Mouse (Mus musculus) CH12.LX (cell line): ENCODE results near the gene Hoxb5. TPM values are rescaled to one million over a fixed set of nuclear protein-coding genes. Genes with fewer than 3 reads are reported as not detected.

ENCODE experiments used
- DNase-seq: peaks from one replicate; pipeline ENCODE4 v3.0.0-alpha.2; 2013; ENCODE audit errors: extremely low read depth
- H3K27ac ChIP-seq: 2 replicates; pipeline ENCODE4 v1.5.1; 2012; ENCODE audit warnings: low read depth, mild to moderate bottlenecking, control low read depth, moderate library complexity; ENCODE audit not compliant: insufficient read depth
- H3K27me3 ChIP-seq: replicated peaks from 2 replicates; pipeline ENCODE3; 2012; ENCODE audit warnings: inconsistent platforms
- H3K36me3 ChIP-seq, 2 experiments: replicated peaks in 1 of 2; 2 replicates each; pipeline versions ENCODE3 to v1.6.1; 2012; ENCODE audit warnings: inconsistent platforms in 1 of 2, low read length in 1 of 2, mild to moderate bottlenecking in 1 of 2, mixed read lengths in 1 of 2, moderate library complexity in 1 of 2; ENCODE audit not compliant: control insufficient read depth in 1 of 2, insufficient read depth in 1 of 2
- H3K4me1 ChIP-seq, 2 experiments: 2 replicates each; pipeline ENCODE4 v1.6.1; 2012; ENCODE audit warnings: inconsistent platforms in 1 of 2, moderate library complexity in 1 of 2; ENCODE audit not compliant: insufficient read depth in 2 of 2, control insufficient read depth in 1 of 2
- H3K4me2 ChIP-seq: 2 replicates; pipeline ENCODE4 v1.6.1; 2012; ENCODE audit warnings: low read depth, mild to moderate bottlenecking, control low read depth; ENCODE audit not compliant: poor library complexity, insufficient read depth, severe bottlenecking
- H3K4me3 ChIP-seq, 3 experiments: fragments of 150-350 bp in 1 of 3; sonication (generic) in 1 of 3; replicated peaks in 1 of 3; 2 replicates each; pipeline versions ENCODE3 to v1.5.1; 2011 to 2012; ENCODE audit warnings: low read depth in 2 of 3, low read length in 2 of 3, mild to moderate bottlenecking in 2 of 3, moderate library complexity in 2 of 3, control low read depth in 1 of 3, improper control_type of control experiment in 1 of 3, inconsistent platforms in 1 of 3, mixed read lengths in 1 of 3; ENCODE audit not compliant: poor library complexity in 1 of 3
- H3K79me2 ChIP-seq: replicated peaks from 2 replicates; pipeline ENCODE4 v1.6.1; 2012; ENCODE audit warnings: mild to moderate bottlenecking, moderate library complexity; ENCODE audit not compliant: control insufficient read depth, poor library complexity, insufficient read depth, severe bottlenecking; ENCODE audit errors: extremely low read depth
- H3K9ac ChIP-seq: 2 replicates; pipeline ENCODE4 v1.6.1; 2012; ENCODE audit warnings: low read depth, mild to moderate bottlenecking, control low read depth, moderate library complexity; ENCODE audit not compliant: insufficient read depth
- H3K9me3 ChIP-seq: replicated peaks from 2 replicates; pipeline ENCODE3; 2012; ENCODE audit warnings: low read length, inconsistent platforms, mixed read lengths
- CHD2 ChIP-seq: IDR thresholded peaks from 2 replicates; pipeline ENCODE4 v1.6.1; 2011; ENCODE audit warnings: low read length, improper control_type of control experiment
- ELF1 ChIP-seq: IDR thresholded peaks from 2 replicates; pipeline ENCODE4 v1.6.1; 2014; ENCODE audit warnings: low read depth, mild to moderate bottlenecking, inconsistent platforms, low read length, improper control_type of control experiment
- EP300 ChIP-seq: IDR thresholded peaks from 2 replicates; pipeline ENCODE4 v1.6.1; 2011; ENCODE audit warnings: low read length, improper control_type of control experiment
- ETS1 ChIP-seq: conservative IDR thresholded peaks from 2 replicates; pipeline ENCODE4 v1.6.1; 2012; ENCODE audit warnings: low read depth, mild to moderate bottlenecking, inconsistent platforms, low read length, improper control_type of control experiment, moderate library complexity
- HCFC1 ChIP-seq: IDR thresholded peaks from 2 replicates; pipeline ENCODE4 v1.6.1; 2012; ENCODE audit warnings: low read depth, mild to moderate bottlenecking, inconsistent platforms, low read length, improper control_type of control experiment
- JUN ChIP-seq: IDR thresholded peaks from 2 replicates; pipeline ENCODE4 v1.6.1; 2011; ENCODE audit warnings: low read depth, mild to moderate bottlenecking, low read length, improper control_type of control experiment, moderate library complexity; ENCODE audit not compliant: insufficient read depth
- JUND ChIP-seq: conservative IDR thresholded peaks from 2 replicates; pipeline ENCODE4 v1.6.1; 2011; ENCODE audit warnings: low read depth, low read length, improper control_type of control experiment
- KAT2A ChIP-seq: IDR thresholded peaks from 2 replicates; pipeline ENCODE4 v1.6.1; 2012; ENCODE audit warnings: low read length, improper control_type of control experiment, inconsistent platforms; ENCODE audit not compliant: insufficient replicate concordance
- MEF2A ChIP-seq: IDR thresholded peaks from 2 replicates; pipeline ENCODE4 v1.6.1; 2014; ENCODE audit warnings: low read depth, mild to moderate bottlenecking, inconsistent platforms, low read length, improper control_type of control experiment, borderline replicate concordance
- PAX5 ChIP-seq: IDR thresholded peaks from 2 replicates; pipeline ENCODE4 v1.6.1; 2012; ENCODE audit warnings: low read length, inconsistent platforms, mixed read lengths
- POLR2A ChIP-seq: IDR thresholded peaks from 2 replicates; pipeline ENCODE4 v1.6.1; 2011; ENCODE audit warnings: low read depth, mild to moderate bottlenecking, improper control_type of control experiment, low read length
- SIN3A ChIP-seq: IDR thresholded peaks from 2 replicates; pipeline ENCODE4 v1.6.1; 2012; ENCODE audit warnings: low read length, improper control_type of control experiment, inconsistent platforms
- TBP ChIP-seq: conservative IDR thresholded peaks from 2 replicates; pipeline ENCODE4 v1.6.1; 2011; ENCODE audit warnings: low read depth, low read length, improper control_type of control experiment
- USF1 ChIP-seq: IDR thresholded peaks from 2 replicates; pipeline ENCODE4 v1.6.1; 2014; ENCODE audit warnings: low read depth, mild to moderate bottlenecking, inconsistent platforms, low read length, improper control_type of control experiment
- USF2 ChIP-seq: conservative IDR thresholded peaks from 2 replicates; pipeline ENCODE4 v1.6.1; 2011; ENCODE audit warnings: low read depth, low read length, improper control_type of control experiment
- ZC3H11A ChIP-seq: IDR thresholded peaks from 2 replicates; pipeline ENCODE4 v1.6.1; 2012; ENCODE audit warnings: low read depth, mild to moderate bottlenecking, inconsistent platforms, low read length, improper control_type of control experiment
- ZNF384 ChIP-seq: IDR thresholded peaks from 2 replicates; pipeline ENCODE4 v1.6.1; 2012; ENCODE audit warnings: low read depth, low read length, improper control_type of control experiment, inconsistent platforms
- dilution Hi-C: fragments of 300-500 bp; cut with MboI; formaldehyde crosslinking; loops from 2 replicates; pipeline ENCODE4 v1.14.3; 2020; ENCODE audit warnings: low sequenced_read_pairs; ENCODE audit not compliant: extremely low pct_unique_long_range_greater_than_20kb, extremely low pct_ligation_motif_present
- in situ Hi-C: fragments of 300-500 bp; cut with MboI; formaldehyde crosslinking; loops from 3 replicates; pipeline ENCODE4 v1.14.3; 2019; ENCODE audit warnings: low sequenced_read_pairs, low pct_ligation_motif_present, low pct_unique_long_range_greater_than_20kb, mixed read lengths
- polyA plus RNA-seq: library from polyadenylated mRNA; unstranded; fragments of >175 nt; gene quantifications from 2 replicates; pipeline ENCODE4 v1.2.1, GENCODE M21; 2012; ENCODE audit warnings: low read depth; ENCODE audit not compliant: insufficient read length
- total RNA-seq, 2 experiments: library from RNA; depleted of rRNA; stranded (reverse); fragments of 300-350 nt in 1 of 2; fragments of >200 nt in 1 of 2; gene quantifications; 2 replicates each; pipeline ENCODE4 v1.2.3; 2012 to 2014

Hoxb5 gene
- total and polyA plus RNA-seq, 3 experiments: 0.08 to 0.13 TPM; not detected in 1

- Histone ChIP-seq H3K4me2 (no peak overlapping the region), H3K4me3 (no peak overlapping the region), H3K9ac (no peak overlapping the region), H3K9me3 (no peaks in the 10 kb centered on the region), H3K27me3 (no peaks in the 10 kb centered on the region), H3K27ac (no peak overlapping the region), H3K4me1 (no peaks in the 10 kb centered on the region), H3K36me3 (no peaks in the 10 kb centered on the region), H3K79me2 (no peaks in the 10 kb centered on the region)
- dilution Hi-C loops: no loop called here
- no peak for DNase-seq
- TF ChIP-seq HCFC1 (no peak), ETS1 (no peak), TBP (no peak), MEF2A (no peak), JUN (no peak), PAX5 (no peak), CHD2 (no peak)
- in situ Hi-C loops: no loop called here
Measured at GRCm38 (mm10) chr11:96327122-96327521, 24.0 kb downstream of the Hoxb5 start.

- H3K4me2 ChIP-seq: no peak overlapping the region
- H3K4me3 ChIP-seq: no peak overlapping the region
- dilution Hi-C loops: no loop called here
- no peaks in the 10 kb centered on the region for H3K9me3 ChIP-seq
- no peak for DNase-seq
- TF ChIP-seq KAT2A: no peak
- TF ChIP-seq HCFC1: no peak
- no peak for TF ChIP-seq ELF1
- TF ChIP-seq ZNF384: no peak
- TF ChIP-seq EP300: no peak
- TF ChIP-seq JUND: no peak
- no peak for TF ChIP-seq CHD2
- TF ChIP-seq SIN3A: no peak
- TF ChIP-seq ZC3H11A: no peak
- no peak for TF ChIP-seq USF1
- no peak for TF ChIP-seq POLR2A
- TF ChIP-seq JUN: no peak
- TF ChIP-seq USF2: no peak
- in situ Hi-C loops: no loop called here
- no peaks in the 10 kb centered on the region for H3K36me3 ChIP-seq
- H3K27ac ChIP-seq: no peak overlapping the region
- H3K79me2 ChIP-seq: no peaks in the 10 kb centered on the region
- H3K4me1 ChIP-seq: no peaks in the 10 kb centered on the region
- H3K9ac ChIP-seq: no peak overlapping the region
- H3K27me3 ChIP-seq: no peaks in the 10 kb centered on the region
Measured at GRCm38 (mm10) chr11:96327750-96328149, 24.6 kb downstream of the Hoxb5 start.
